Mouse (Mus musculus): ENCODE measurements around the gene Ttll12.

GRCm38 (mm10) chr15:83584741-83585220 is 10.2 kb downstream of the Ttll12 start:
- TF ChIP-seq GATA1 (IDR thresholded peaks at IDR 0.05; ENCODE audit: borderline replicate concordance, low read length) (no peak), FLI1 (IDR thresholded peaks at IDR 0.05; ENCODE audit: low read length) (no peak)

Measured in megakaryocyte, embryonic 14.5 days (primary cell).